Mouse (Mus musculus) embryonic stem cell, embryonic (primary cell): ENCODE data around the gene Olfr481.

Experiments used
- CTCF ChIA-PET, 4 experiments: fragments of 300-600 bp in 2 of 4; fragments of 350-600 bp in 2 of 4; sonication (Branson Sonifier 250); formaldehyde crosslinking; loops; one replicate each; lab custom pipeline; 2022; ENCODE audit warnings: inconsistent platforms in 2 of 4; lab: Charles Lee
- POLR2A ChIA-PET, 4 experiments: fragments of 300-600 bp in 2 of 4; fragments of 350-600 bp in 2 of 4; sonication (Branson Sonifier 250); formaldehyde crosslinking; loops; one replicate each; lab custom pipeline; 2022; ENCODE audit warnings: antibody characterized with exemption in 4 of 4, inconsistent platforms in 1 of 4; lab: Charles Lee

The Olfr481 gene

GRCm38 (mm10) chr7:108079555-108079954 is at the start of gene Olfr481:
Gene Olfr481 (plus strand): TSS chr7:108079855.
- POLR2A ChIA-PET = no interaction called here
- CTCF ChIA-PET = no interaction called here

GRCm38 (mm10) chr7:108033889-108034288 is 45.8 kb upstream of the Olfr481 start, which contains the start of gene Olfr478:
Gene Olfr478 (minus strand): TSS chr7:108033989.
- ChIA-PET POLR2A (no interaction called here), CTCF (interaction anchor here in 1 of 4 experiments (0.6 kb wide), 1 partner anchor 463 kb away, joined by 3 read pairs; no protein-coding TSS in a partner anchor)

GRCm38 (mm10) chr7:108050393-108050792 is 29.3 kb upstream of the Olfr481 start, which contains the start of gene Olfr479:
Gene Olfr479 (plus strand): TSS chr7:108050693.
- POLR2A ChIA-PET = no interaction called here
- CTCF ChIA-PET = no interaction called here

GRCm38 (mm10) chr7:108067246-108067645 is 12.4 kb upstream of the Olfr481 start, which contains the start of gene Olfr480:
Gene Olfr480 (minus strand): TSS chr7:108067346.
- ChIA-PET CTCF (no interaction called here), POLR2A (no interaction called here)

GRCm38 (mm10) chr7:108097486-108097885 is 17.8 kb downstream of the Olfr481 start, which contains the start of gene Olfr482:
Gene Olfr482 (minus strand): TSS chr7:108097586.
- ChIA-PET POLR2A (no interaction called here), CTCF (no interaction called here)

GRCm38 (mm10) chr7:108100549-108100948 is 20.9 kb downstream of the Olfr481 start, which contains the start of gene Olfr483:
Gene Olfr483 (plus strand): TSS chr7:108100849.
- POLR2A ChIA-PET = no interaction called here

GRCm38 (mm10) chr7:108120681-108121080 is 41.0 kb downstream of the Olfr481 start:
- CTCF ChIA-PET = no interaction called here
- POLR2A ChIA-PET = interaction anchor here in 1 of 4 experiments (0.5 to 1.3 kb wide), 2 partner anchors 72 to 113 kb away, joined by 3 read pairs; no protein-coding TSS in a partner anchor

More at GRCm38 (mm10) chr7:108100549-108100948, 20.9 kb downstream of the Olfr481 start, which contains the start of gene Olfr483:
- CTCF ChIA-PET = no interaction called here

GRCm38 (mm10) chr7:108121416-108121815 is 41.8 kb downstream of the Olfr481 start:
- POLR2A ChIA-PET = no interaction called here

GRCm38 (mm10) chr7:108127349-108127748 is 47.7 kb downstream of the Olfr481 start, which contains the start of gene Olfr484:
Gene Olfr484 (minus strand): TSS chr7:108127449.
- CTCF ChIA-PET = no interaction called here
- POLR2A ChIA-PET = no interaction called here

More at GRCm38 (mm10) chr7:108121416-108121815, 41.8 kb downstream of the Olfr481 start:
- CTCF ChIA-PET = no interaction called here
